Mouse (Mus musculus): ENCODE data around the gene B3gat3.

GRCm38 (mm10) chr19:8965075-8965474 lies 44.9 kb downstream of the B3gat3 start:
- TF ChIP-seq CTCF (IDR thresholded peaks at IDR 0.05; ENCODE audit: extremely low read depth, insufficient read depth, low read length) (no peak), POLR2A (IDR thresholded peaks at IDR 0.05; ENCODE audit: extremely low read depth, insufficient read depth, low read length) (no peak)
